Comparison of ENCODE assay signal across 7 mouse cellular contexts in the genomic region with DNA sequence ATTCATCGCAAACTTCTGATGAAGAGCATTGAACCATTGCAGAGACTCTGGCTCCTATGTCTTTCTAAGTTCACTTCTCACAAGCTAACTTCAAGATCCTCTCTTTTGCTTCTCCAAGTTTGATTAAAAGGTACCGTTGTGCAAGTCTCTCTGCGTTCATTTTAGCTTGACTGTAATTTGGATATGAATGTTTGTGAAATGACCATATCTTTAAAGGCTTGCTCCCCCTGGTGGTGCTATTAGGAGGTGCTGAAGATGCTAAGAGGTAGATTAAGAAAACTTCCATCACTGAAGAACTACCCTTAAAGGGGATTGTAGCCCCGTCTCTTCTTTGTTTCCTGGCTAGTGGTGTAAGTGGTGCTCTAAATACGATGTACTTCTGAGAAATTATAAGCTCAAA.
DNase-seq lines count a peak whose midpoint lies in the region; ATAC-seq and TF ChIP-seq lines count a peak whose summit lies in the region.

No protein-coding gene starts in this region.

- ATAC-seq in kidney, postnatal 0 days (replicated peaks; ENCODE audit: low FRiP score, low read depth), result no peak

- H3K27me3 ChIP-seq in kidney, postnatal 0 days (ENCODE audit: insufficient read depth, low read length), result no peaks in the 10 kb centered on the region
- no peaks in the 10 kb centered on the region for H3K27me3 ChIP-seq in E14TG2a.4 (ENCODE audit: insufficient read depth, low read length)

- H3K36me3 ChIP-seq in kidney, postnatal 0 days (ENCODE audit: insufficient read depth, low read length), result no peaks in the 10 kb centered on the region
- H3K36me3 ChIP-seq in E14TG2a.4 (ENCODE audit: insufficient read depth, low read length), result no peaks in the 10 kb centered on the region

- 87% methylated on average over 5 of the region's 5 CpGs for WGBS in kidney, postnatal 0 days

- no peak overlapping the region for H3K9ac ChIP-seq in kidney, postnatal 0 days (ENCODE audit: low read depth, low read length)

- DNase-seq in kidney, postnatal 0 days (ENCODE audit: low spot score), result peak; percentile 31
- DNase-seq in kidney, adult 18-20 months, result no peak
- DNase-seq in A20 (ENCODE audit: low read depth, low spot score), result peak; percentile 2
- peak; percentile 43 for DNase-seq in embryo, embryonic 11 days
- DNase-seq in retina, adult 2 months (ENCODE audit: low read depth, low spot score), result peak; percentile 4
- DNase-seq in spleen, adult 12 weeks (ENCODE audit: low spot score), result no peak

- peak; percentile 69 for TF ChIP-seq CTCF in kidney, postnatal 0 days (IDR thresholded peaks at IDR 0.05; ENCODE audit: low read depth)
- TF ChIP-seq CTCF in E14TG2a.4 (conservative IDR thresholded peaks at IDR 0.05; ENCODE audit: low read length), result peak; percentile 63

- H3K4me2 ChIP-seq in kidney, postnatal 0 days (ENCODE audit: low read length), result no peak overlapping the region

- H3K4me3 ChIP-seq in kidney, postnatal 0 days (replicated peaks; ENCODE audit: low read depth, low read length), result no peak overlapping the region
- H3K4me3 ChIP-seq in E14TG2a.4 (replicated peaks; ENCODE audit: low read length), result no peak overlapping the region

- H3K27ac ChIP-seq in kidney, postnatal 0 days, result no peak overlapping the region

- H3K4me1 ChIP-seq in kidney, postnatal 0 days (replicated peaks; ENCODE audit: insufficient read depth, low read length), result no peaks in the 10 kb centered on the region
- no peaks in the 10 kb centered on the region for H3K4me1 ChIP-seq in E14TG2a.4 (replicated peaks; ENCODE audit: low read depth, low read length)

- no peaks in the 10 kb centered on the region for H3K9me3 ChIP-seq in kidney, postnatal 0 days (replicated peaks; ENCODE audit: low read length)
- no peaks in the 10 kb centered on the region for H3K9me3 ChIP-seq in E14TG2a.4 (ENCODE audit: low read length)

Comparison
In these comparisons a context has a peak if more than half of its experiments do, and no peak if none do; other contexts are left out.
1. DNase-seq: peak in kidney, postnatal 0 days (single experiment), A20 (single experiment), embryo, embryonic 11 days (single experiment) and retina, adult 2 months (single experiment); none in kidney, adult 18-20 months (single experiment) and spleen, adult 12 weeks (single experiment).